Mouse (Mus musculus) ES-Bruce4 (cell line): ENCODE data around the gene Smug1. TPM values are rescaled to one million over a fixed set of nuclear protein-coding genes. Genes with fewer than 3 reads are reported as not detected.
A peak's percentile ranks its signal among the peaks of the same experiment; 100 is the strongest.

ENCODE experiments used
- H3K27ac ChIP-seq: 2 replicates; pipeline ENCODE4 v1.5.1; 2012; ENCODE audit warnings: low read length, inconsistent platforms; ENCODE audit not compliant: insufficient read depth
- H3K27me3 ChIP-seq: 2 replicates; pipeline ENCODE4 v1.6.1; 2012; ENCODE audit warnings: mild to moderate bottlenecking, low read length, inconsistent platforms; ENCODE audit not compliant: control insufficient read depth, poor library complexity, insufficient read depth, severe bottlenecking
- H3K36me3 ChIP-seq: 2 replicates; pipeline ENCODE4 v1.6.1; 2012; ENCODE audit warnings: inconsistent platforms, mild to moderate bottlenecking, low read length, moderate library complexity; ENCODE audit not compliant: control insufficient read depth, poor library complexity, insufficient read depth, severe bottlenecking
- H3K4me1 ChIP-seq: one replicate; pipeline ENCODE4 v1.8.1; 2011; ENCODE audit warnings: low read length; ENCODE audit not compliant: control insufficient read depth, insufficient read depth
- H3K4me3 ChIP-seq: 2 replicates; pipeline ENCODE4 v1.5.1; 2011; ENCODE audit warnings: low read depth, mild to moderate bottlenecking, low read length
- H3K9ac ChIP-seq: 2 replicates; pipeline ENCODE4 v1.6.1; 2012; ENCODE audit warnings: low read depth, mild to moderate bottlenecking, inconsistent platforms; ENCODE audit not compliant: poor library complexity, severe bottlenecking
- H3K9me3 ChIP-seq: replicated peaks from 2 replicates; pipeline ENCODE4 v1.6.1; 2012; ENCODE audit warnings: mild to moderate bottlenecking, low read length, inconsistent platforms; ENCODE audit not compliant: control insufficient read depth, poor library complexity, insufficient read depth, severe bottlenecking
- CTCF ChIP-seq: IDR thresholded peaks from one replicate; pipeline ENCODE4 v1.8.1; 2011; ENCODE audit warnings: low read depth, low read length
- EP300 ChIP-seq: IDR thresholded peaks from 2 replicates; pipeline ENCODE4 v1.6.1; 2011; ENCODE audit warnings: low read depth, low read length; ENCODE audit not compliant: insufficient read depth
- POLR2A ChIP-seq: IDR thresholded peaks from one replicate; pipeline ENCODE4 v1.8.1; 2011; ENCODE audit warnings: low read length; ENCODE audit not compliant: insufficient read depth
- polyA plus RNA-seq: library from polyadenylated mRNA; stranded (reverse); fragments of >200 nt; gene quantifications from 2 replicates; pipeline ENCODE4 v1.2.4, GENCODE M21; 2011; ENCODE audit warnings: low read depth; ENCODE audit not compliant: missing spikeins, insufficient read depth, insufficient read length

Gene Smug1
- polyA plus RNA-seq, 1 experiment, result 15.3 TPM

DNA sequence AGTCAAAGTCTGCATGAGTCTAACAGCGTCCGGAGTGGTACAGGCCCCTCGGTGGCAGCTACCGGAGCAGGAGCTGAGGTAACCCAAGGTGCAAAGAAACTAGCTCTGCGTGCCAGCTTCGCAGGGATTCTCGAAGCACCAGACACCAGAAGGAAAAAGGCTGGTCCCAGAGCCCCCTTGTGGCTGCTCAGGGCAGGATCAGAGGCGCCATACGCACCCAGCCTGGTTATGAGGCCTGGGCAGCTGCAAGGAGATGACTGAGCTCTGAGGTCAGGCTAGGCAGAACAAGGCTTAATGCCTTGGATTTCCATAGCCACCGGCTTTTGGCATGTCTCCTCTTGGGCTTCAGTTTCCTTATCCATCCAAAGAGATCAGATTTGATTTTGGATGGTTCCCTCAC lies 5.6 kb upstream of the Smug1 start:
- TF ChIP-seq CTCF (peak; percentile 75), EP300 (no peak)
- Histone ChIP-seq H3K27ac (no peak overlapping the region), H3K9me3 (no peaks in the 10 kb centered on the region), H3K36me3 (no peaks in the 10 kb centered on the region), H3K9ac (no peak overlapping the region), H3K4me3 (no peak overlapping the region), H3K4me1 (peaks cover 7% of the 10 kb centered on the region), H3K27me3 (no peaks in the 10 kb centered on the region)

DNA sequence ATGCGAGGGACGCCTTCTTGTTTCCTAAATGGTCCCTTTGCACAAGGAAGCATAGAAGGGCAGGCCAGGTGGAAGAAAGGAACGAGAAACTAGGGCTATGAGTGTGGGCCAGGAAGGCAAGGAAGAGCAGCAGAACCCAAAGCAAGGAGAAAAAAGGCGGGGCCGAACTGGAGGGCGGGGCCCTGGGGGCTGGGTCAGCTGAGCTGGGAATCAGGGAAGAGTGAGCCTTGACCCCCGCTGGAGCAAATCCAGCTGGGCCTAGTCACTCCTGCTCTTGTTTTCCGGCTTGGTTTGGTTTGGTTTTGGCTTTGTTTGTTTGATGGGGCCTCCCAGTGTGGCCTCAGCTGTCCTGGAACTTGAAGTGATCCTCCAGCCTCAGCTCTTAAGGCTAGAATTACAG lies 4.4 kb upstream of the Smug1 start:
- no peak for TF ChIP-seq CTCF
- no peak for TF ChIP-seq EP300
- no peak for TF ChIP-seq POLR2A
- Histone ChIP-seq H3K27me3 (no peaks in the 10 kb centered on the region), H3K36me3 (no peaks in the 10 kb centered on the region), H3K9ac (no peak overlapping the region), H3K4me3 (no peak overlapping the region), H3K27ac (no peak overlapping the region), H3K9me3 (no peaks in the 10 kb centered on the region), H3K4me1 (peaks cover 7% of the 10 kb centered on the region)

DNA sequence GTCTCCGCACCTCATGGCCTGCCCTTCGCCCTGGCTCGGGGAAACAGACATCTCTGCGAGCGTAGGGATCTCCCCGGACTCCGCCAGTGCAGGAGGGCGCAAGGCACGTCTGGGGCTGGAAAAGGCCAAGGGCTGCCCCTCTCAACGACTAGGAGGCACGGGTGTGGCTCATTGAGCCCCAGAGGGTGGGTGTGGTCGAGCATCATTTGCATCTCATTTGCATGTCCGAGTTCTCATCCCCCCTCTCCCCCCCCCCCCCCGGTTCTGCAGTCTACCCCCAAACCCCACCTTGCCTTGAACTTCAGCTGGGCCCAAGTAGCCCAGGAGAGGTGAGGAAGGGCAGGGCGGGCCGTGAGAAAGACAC lies 3.4 kb upstream of the Smug1 start:
- H3K9me3 ChIP-seq, result no peaks in the 10 kb centered on the region
- H3K27me3 ChIP-seq, result no peaks in the 10 kb centered on the region
- H3K4me1 ChIP-seq, result peaks cover 7% of the 10 kb centered on the region
- no peak; the same call in 1 of the 2 replicates for TF ChIP-seq EP300
- no peak for TF ChIP-seq CTCF
- TF ChIP-seq POLR2A, result no peak
- peak overlapping the region; percentile 37 for H3K4me3 ChIP-seq
- H3K36me3 ChIP-seq, result no peaks in the 10 kb centered on the region
- no peak overlapping the region for H3K27ac ChIP-seq
- H3K9ac ChIP-seq, result no peak overlapping the region

DNA sequence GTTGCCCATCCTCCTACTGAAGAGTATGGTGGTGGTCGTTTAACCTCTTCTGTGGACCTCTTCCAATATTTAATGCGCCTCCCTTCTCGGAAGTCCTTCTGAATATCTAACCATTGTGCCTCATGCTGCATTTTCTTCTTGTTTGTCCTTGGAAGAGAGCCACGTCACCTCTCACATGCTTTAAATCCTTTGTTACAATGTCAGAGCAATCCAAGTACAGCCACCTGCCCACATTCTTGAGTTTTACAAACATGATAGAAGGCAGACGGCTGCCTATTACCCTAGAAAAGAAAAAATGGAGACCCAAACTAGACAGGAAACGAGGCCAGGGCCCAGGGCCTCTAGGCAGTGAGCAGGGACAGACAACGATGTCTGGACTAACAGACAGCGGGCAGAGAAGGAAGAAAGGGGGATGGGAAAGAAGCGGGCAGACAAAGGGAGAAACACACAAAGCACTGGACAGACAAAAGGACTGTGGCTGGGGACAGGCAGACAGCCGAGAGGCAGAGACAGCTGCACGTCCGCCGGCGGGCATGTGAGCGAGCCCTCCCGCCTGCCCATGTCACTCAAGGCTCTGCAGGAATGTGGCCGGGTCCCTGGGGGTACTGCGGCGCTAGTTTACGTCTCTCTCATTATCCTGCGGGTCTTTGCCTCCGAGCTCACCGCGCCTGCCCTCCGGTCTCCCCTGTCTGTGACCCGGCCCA lies 2.9 kb upstream of the Smug1 start:
- TF ChIP-seq EP300, result peak; percentile 17; the same call in 1 of the 2 replicates
- TF ChIP-seq CTCF, result no peak
- no peaks in the 10 kb centered on the region for H3K27me3 ChIP-seq
- peaks cover 7% of the 10 kb centered on the region for H3K4me1 ChIP-seq
- no peak overlapping the region for H3K27ac ChIP-seq
- H3K9me3 ChIP-seq, result no peaks in the 10 kb centered on the region
- H3K9ac ChIP-seq, result no peak overlapping the region
- H3K36me3 ChIP-seq, result no peaks in the 10 kb centered on the region
- peak overlapping the region; percentile 40 for H3K4me3 ChIP-seq

DNA sequence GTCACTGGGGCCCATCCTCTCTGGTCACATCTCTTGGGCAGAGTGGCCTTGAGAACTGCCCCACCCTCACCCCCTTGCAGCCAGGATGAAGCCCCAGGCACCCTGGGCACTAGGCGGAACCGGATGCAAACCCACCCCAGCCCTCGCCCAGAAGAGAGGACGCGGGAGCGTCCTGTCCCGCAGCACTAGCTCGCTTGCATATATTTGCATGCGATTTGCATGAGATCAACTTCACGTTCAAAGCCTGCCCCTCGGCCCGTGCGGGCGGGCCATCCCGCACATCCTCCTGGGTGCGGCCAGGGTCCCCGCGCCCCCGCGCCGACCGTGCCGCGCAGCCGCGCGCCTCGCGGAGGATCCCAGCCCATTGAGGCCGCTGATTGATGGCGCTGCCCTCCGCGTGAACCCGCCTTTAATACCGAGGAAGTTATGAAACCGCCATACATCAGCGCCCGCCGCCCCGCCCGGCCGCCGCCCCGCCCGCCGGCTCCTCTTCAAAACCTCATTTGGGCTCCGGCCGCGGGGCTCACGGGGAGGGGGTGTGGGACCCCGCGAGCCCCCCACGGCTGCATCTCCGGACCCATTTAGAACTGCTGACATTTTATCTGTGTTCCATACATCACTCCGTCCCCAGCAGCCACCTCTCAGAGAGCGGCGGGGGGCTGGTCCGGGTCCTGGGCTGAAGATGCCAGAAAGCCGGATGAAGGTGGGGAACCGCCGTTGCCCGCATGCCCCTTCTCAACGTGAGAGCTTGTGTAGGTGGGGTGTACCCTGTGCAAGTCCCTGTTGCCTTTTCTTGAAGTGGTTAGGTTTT lies 2.1 kb upstream of the Smug1 start:
- Histone ChIP-seq H3K27me3 (no peaks in the 10 kb centered on the region), H3K4me1 (peaks cover 7% of the 10 kb centered on the region), H3K9me3 (no peaks in the 10 kb centered on the region), H3K9ac (peak overlapping the region; percentile 33), H3K36me3 (no peaks in the 10 kb centered on the region), H3K27ac (no peak overlapping the region), H3K4me3 (peak overlapping the region; percentile 48)
- TF ChIP-seq CTCF (no peak), EP300 (0 out of 2 replicates have a peak, but pooled peaks have one; percentile 6), POLR2A (no peak)

DNA sequence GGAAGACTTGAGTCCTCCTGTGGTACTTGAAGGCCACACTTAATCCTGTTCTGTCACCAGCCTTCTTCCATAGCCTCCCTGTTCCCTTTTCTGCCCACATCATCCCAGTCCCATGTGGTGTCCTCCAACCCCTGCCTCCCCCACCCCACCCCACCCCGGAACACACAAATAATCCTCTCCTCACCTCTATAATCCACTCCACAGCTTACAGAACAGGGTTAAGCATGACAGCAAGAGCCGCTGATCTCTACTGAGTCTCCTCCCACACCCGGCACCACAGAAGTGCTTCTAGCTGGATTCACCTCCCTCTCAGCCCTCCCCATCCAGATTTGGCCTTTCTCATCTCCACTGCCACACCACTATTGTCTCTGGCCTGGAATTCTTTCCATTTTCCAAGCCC lies 894 bp upstream of the Smug1 start:
- Histone ChIP-seq H3K4me3 (no peak overlapping the region), H3K36me3 (no peaks in the 10 kb centered on the region), H3K9ac (no peak overlapping the region), H3K9me3 (no peaks in the 10 kb centered on the region), H3K27me3 (no peaks in the 10 kb centered on the region), H3K4me1 (peaks cover 7% of the 10 kb centered on the region), H3K27ac (no peak overlapping the region)
- TF ChIP-seq POLR2A (no peak), CTCF (no peak), EP300 (no peak)
